Mouse (Mus musculus) small intestine, adult 2 months (tissue): ENCODE results near the gene Klk8. TPM values are rescaled to one million over a fixed set of nuclear protein-coding genes. Genes with fewer than 3 reads are reported as not detected.
A peak's percentile ranks its signal among the peaks of the same experiment; 100 is the strongest.

Source experiments
- H3K27ac ChIP-seq: fragments of 200-500 bp; 2 replicates; pipeline ENCODE4 v1.5.1; 2012; ENCODE audit warnings: low read depth, low read length, control low read depth, inconsistent platforms; ENCODE audit not compliant: insufficient read depth
- H3K27me3 ChIP-seq: fragments of 200-500 bp; 2 replicates; pipeline ENCODE4 v1.6.1; 2012; ENCODE audit warnings: mild to moderate bottlenecking, moderate library complexity, low read length, inconsistent platforms; ENCODE audit not compliant: control insufficient read depth, insufficient read depth
- H3K36me3 ChIP-seq: fragments of 200-500 bp; 2 replicates; pipeline ENCODE4 v1.6.1; 2012; ENCODE audit warnings: mild to moderate bottlenecking, low read length, control low read depth, inconsistent platforms; ENCODE audit not compliant: control insufficient read depth, insufficient read depth
- H3K4me1 ChIP-seq: fragments of 200-500 bp; 2 replicates; pipeline ENCODE4 v1.6.1; 2012; ENCODE audit warnings: low read length, inconsistent platforms, mixed read lengths; ENCODE audit not compliant: control insufficient read depth, insufficient read depth, insufficient read length
- H3K4me3 ChIP-seq: fragments of 200-500 bp; 2 replicates; pipeline ENCODE4 v1.5.1; 2012; ENCODE audit warnings: low read depth, mild to moderate bottlenecking, control low read depth, inconsistent platforms, low read length, moderate library complexity
- CTCF ChIP-seq: fragments of 200-500 bp; IDR thresholded peaks from 2 replicates; pipeline ENCODE4 v1.5.1; 2012; ENCODE audit warnings: low read depth, mild to moderate bottlenecking, control low read depth, inconsistent platforms, low read length, moderate library complexity, mixed read lengths; ENCODE audit not compliant: insufficient replicate concordance, insufficient read length; ENCODE audit errors: extremely low read depth
- POLR2A ChIP-seq: fragments of 200-500 bp; IDR thresholded peaks from 2 replicates; pipeline ENCODE4 v1.6.1; 2012; ENCODE audit warnings: low read depth, mild to moderate bottlenecking, control low read depth, inconsistent platforms, low read length, moderate library complexity
- WGBS: fragments of 180-500 bp; shearing (Covaris S2); methylation state at CpG from one replicate; pipeline ENCODE4 v1.1.7; 2018; 5-methylcytosine and 5-hydroxymethylcytosine counted together
- polyA plus RNA-seq: library from polyadenylated mRNA; depleted of rRNA; stranded (reverse); fragments of >200 nt; gene quantifications from 2 replicates; pipeline ENCODE4 v1.2.3, GENCODE M21; 2012

Klk8 gene
- polyA plus RNA-seq, 1 experiment: 3.6 TPM

GRCm38 (mm10) chr7:43789295-43789694 is 8.1 kb upstream of the Klk8 start:
- 50% methylated on average over 2 of the region's 2 CpGs for WGBS
- Histone ChIP-seq H3K4me1 (no peaks in the 10 kb centered on the region), H3K27ac (no peak overlapping the region), H3K4me3 (no peak overlapping the region), H3K36me3 (no peaks in the 10 kb centered on the region), H3K27me3 (no peaks in the 10 kb centered on the region)
- TF ChIP-seq POLR2A (no peak), CTCF (no peak)

DNA sequence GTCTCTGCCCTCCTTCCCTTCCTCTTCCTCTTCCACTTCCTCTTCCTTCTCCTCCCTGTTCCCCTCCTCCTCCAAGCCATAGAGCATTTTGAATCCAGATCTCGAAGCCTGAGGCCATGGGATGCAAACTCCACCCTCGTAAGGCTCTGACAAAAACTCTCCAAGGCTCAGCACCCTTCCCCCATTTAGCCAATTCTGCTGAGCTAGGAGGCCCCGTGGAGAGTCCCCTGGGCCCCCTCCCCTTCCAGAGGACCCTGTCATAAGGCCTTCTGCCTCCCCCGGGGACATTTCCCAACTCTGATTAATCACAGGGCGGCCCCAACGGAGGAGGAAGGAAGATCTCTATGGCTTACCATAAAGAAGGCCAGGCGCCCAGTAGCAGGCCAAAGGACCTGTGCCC is 5.8 kb upstream of the Klk8 start, which contains the start of gene Klk9:
Klk9 (plus strand) TSS at position 301 of the 400 bp plus-strand sequence.
- Histone ChIP-seq H3K27me3 (peaks cover 5% of the 10 kb centered on the region; the same call in 1 of the 2 replicates), H3K36me3 (no peaks in the 10 kb centered on the region), H3K27ac (no peak within 1 kb of the TSS), H3K4me1 (no peaks in the 10 kb centered on the region), H3K4me3 (no peak within 1 kb of the TSS)
- no peak for TF ChIP-seq POLR2A
- TF ChIP-seq CTCF: no peak
- WGBS: 66% methylated on average over 7 of the region's 7 CpGs

DNA sequence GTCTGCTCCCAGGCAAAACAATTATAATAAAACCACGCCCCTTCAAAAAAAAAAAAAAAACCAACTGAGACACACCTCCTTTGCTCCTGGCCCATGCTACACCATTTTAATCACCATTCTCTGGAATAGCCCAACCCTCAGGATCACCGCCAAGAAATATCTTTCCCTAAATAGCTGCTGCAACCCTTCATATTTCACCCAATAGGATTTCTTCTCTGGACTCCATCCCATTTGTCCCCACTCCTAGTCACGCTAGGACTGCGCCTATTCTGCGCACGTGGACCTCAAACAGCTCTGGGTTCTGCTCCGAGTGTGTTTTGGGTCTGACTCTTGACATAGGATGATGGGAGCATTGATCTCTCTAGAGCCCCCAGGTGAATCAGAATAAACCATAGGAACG is 1.0 kb upstream of the Klk8 start:
- H3K4me1 ChIP-seq: 0 out of 2 replicates have a peak, but pooled peaks cover 3% of the 10 kb centered on the region
- H3K27ac ChIP-seq: no peak overlapping the region
- TF ChIP-seq CTCF (no peak), POLR2A (no peak)
- WGBS: 7% methylated on average over 8 of the region's 8 CpGs
- peaks cover 5% of the 10 kb centered on the region; the same call in 1 of the 2 replicates for H3K27me3 ChIP-seq
- H3K36me3 ChIP-seq: no peaks in the 10 kb centered on the region
- no peak overlapping the region for H3K4me3 ChIP-seq

DNA sequence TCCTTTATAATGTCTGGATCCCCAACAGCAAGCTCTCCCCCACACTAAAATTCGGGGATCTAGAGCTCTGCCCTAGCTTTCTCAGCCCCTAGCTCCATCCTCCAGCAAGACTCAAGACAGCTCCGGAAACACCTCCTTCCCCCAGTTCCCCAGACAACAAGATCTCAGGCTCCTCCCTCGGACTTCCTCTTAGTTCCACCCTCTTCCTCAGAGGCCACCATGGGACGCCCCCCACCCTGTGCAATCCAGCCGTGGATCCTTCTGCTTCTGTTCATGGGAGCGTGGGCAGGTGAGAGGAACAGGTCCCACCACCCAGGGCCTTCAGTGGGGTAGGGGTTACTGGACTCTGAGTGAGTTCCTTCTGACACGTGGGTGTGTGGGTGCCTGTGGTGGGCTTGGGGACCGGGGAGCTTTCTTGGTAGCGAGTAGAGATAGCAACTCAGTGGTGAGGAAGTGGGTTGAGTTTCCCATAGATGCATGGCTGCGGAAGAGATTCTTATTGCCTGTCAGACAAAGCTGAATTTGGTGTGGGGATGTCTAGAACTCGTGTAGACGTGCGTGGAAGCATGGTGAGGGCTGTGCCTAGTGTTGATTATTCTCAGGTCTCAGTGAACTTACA is 576 bp downstream of the Klk8 start:
- H3K4me3 ChIP-seq: peak overlapping the region; percentile 59
- 0 out of 2 replicates have a peak, but pooled peaks cover 3% of the 10 kb centered on the region for H3K4me1 ChIP-seq
- peaks cover 5% of the 10 kb centered on the region; the same call in 1 of the 2 replicates for H3K27me3 ChIP-seq
- 41% methylated on average over 13 of the region's 13 CpGs for WGBS
- TF ChIP-seq CTCF: no peak
- TF ChIP-seq POLR2A: no peak
- H3K27ac ChIP-seq: no peak overlapping the region
- H3K36me3 ChIP-seq: no peaks in the 10 kb centered on the region

GRCm38 (mm10) chr7:43799876-43800275 is 2.5 kb downstream of the Klk8 start:
- Histone ChIP-seq H3K4me3 (no peak overlapping the region), H3K36me3 (no peaks in the 10 kb centered on the region), H3K27me3 (peaks cover 5% of the 10 kb centered on the region; the same call in 1 of the 2 replicates), H3K4me1 (0 out of 2 replicates have a peak, but pooled peaks cover 3% of the 10 kb centered on the region), H3K27ac (no peak overlapping the region)
- no peak for TF ChIP-seq POLR2A
- TF ChIP-seq CTCF: no peak
- 79% methylated on average over 7 of the region's 7 CpGs for WGBS

GRCm38 (mm10) chr7:43810994-43811393 is 13.6 kb downstream of the Klk8 start, which contains the start of gene Klk7:
Klk7 (plus strand) TSS chr7:43811294.
- 54% methylated on average over 5 of the region's 5 CpGs for WGBS
- Histone ChIP-seq H3K4me3 (no peak within 1 kb of the TSS), H3K27ac (no peak within 1 kb of the TSS), H3K36me3 (no peaks in the 10 kb centered on the region), H3K4me1 (no peaks in the 10 kb centered on the region), H3K27me3 (no peaks in the 10 kb centered on the region)
- TF ChIP-seq POLR2A (no peak), CTCF (no peak)

- 83% methylated on average over 7 of the region's 7 CpGs for WGBS
- TF ChIP-seq CTCF: no peak
- H3K4me3 ChIP-seq: no peak overlapping the region
Measured at GRCm38 (mm10) chr7:43815211-43815610, 17.8 kb downstream of the Klk8 start.

More at GRCm38 (mm10) chr7:43815211-43815610, 17.8 kb downstream of the Klk8 start:
- no peaks in the 10 kb centered on the region for H3K4me1 ChIP-seq
- H3K36me3 ChIP-seq: no peaks in the 10 kb centered on the region
- no peaks in the 10 kb centered on the region for H3K27me3 ChIP-seq
- H3K27ac ChIP-seq: no peak overlapping the region
